17 mouse cellular contexts compared by ENCODE assay signal in genomic region chr15:89455642-89456041, GRCm38 (mm10). TPM values are rescaled to one million over a fixed set of nuclear protein-coding genes. Genes with fewer than 3 reads are reported as not detected.
DNase-seq lines count a peak whose midpoint lies in the region; ATAC-seq and TF ChIP-seq lines count a peak whose summit lies in the region.
"Had no signal": no experiment of that assay in that cellular context is flagged by ENCODE, and none has a peak within 500 bp of the region (broad histone marks: within the 10 kb centered on the region; RNA-seq: fewer than 3 reads in every experiment).

No protein-coding gene starts in this region.

- H3K4me3 ChIP-seq in left cerebral cortex, adult 2 months: peak overlapping the region; percentile 81
- peak overlapping the region; percentile 93 for H3K4me3 ChIP-seq in forebrain, embryonic 15.5 days
- peak overlapping the region; percentile 66 for H3K4me3 ChIP-seq in hindbrain, postnatal 0 days (ENCODE audit: low read length)
- peak overlapping the region; percentile 71 for H3K4me3 ChIP-seq in neural tube, embryonic 14.5 days (ENCODE audit: low read depth, low read length)
- H3K4me3 ChIP-seq: embryonic facial prominence, embryonic 12.5 days; heart, adult 2 months; limb, embryonic 15.5 days; stomach, embryonic 15.5 days had no signal

- no peak for TF ChIP-seq CTCF in left cerebral cortex, adult 2 months (IDR thresholded peaks at IDR 0.05)
- no peak for TF ChIP-seq CTCF in hindbrain, postnatal 0 days (IDR thresholded peaks at IDR 0.05; ENCODE audit: low read depth)

- 76% methylated on average over 6 of the region's 6 CpGs for WGBS in forebrain, embryonic 15.5 days
- WGBS in hindbrain, postnatal 0 days: 69% methylated on average over 6 of the region's 6 CpGs
- 82% methylated on average over 6 of the region's 6 CpGs for WGBS in neural tube, embryonic 14.5 days

- H3K27me3 ChIP-seq in forebrain, embryonic 15.5 days: no peaks in the 10 kb centered on the region; the same call in 1 of the 2 replicates
- no peaks in the 10 kb centered on the region for H3K27me3 ChIP-seq in hindbrain, postnatal 0 days (ENCODE audit: insufficient read depth, low read length)
- peaks cover 4% of the 10 kb centered on the region; the same call in 1 of the 2 replicates for H3K27me3 ChIP-seq in neural tube, embryonic 14.5 days (ENCODE audit: control insufficient read depth, insufficient read depth, low read length)

- H3K9me3 ChIP-seq in forebrain, embryonic 15.5 days: no peaks in the 10 kb centered on the region
- no peaks in the 10 kb centered on the region for H3K9me3 ChIP-seq in hindbrain, postnatal 0 days (ENCODE audit: low read length)
- H3K9me3 ChIP-seq in neural tube, embryonic 14.5 days (ENCODE audit: control insufficient read depth, low read length): no peaks in the 10 kb centered on the region
- H3K9me3 ChIP-seq: embryonic facial prominence, embryonic 12.5 days; limb, embryonic 15.5 days; stomach, embryonic 15.5 days had no signal

- peak overlapping the region; percentile 88 for H3K4me2 ChIP-seq in forebrain, embryonic 15.5 days (replicated peaks)
- H3K4me2 ChIP-seq in hindbrain, postnatal 0 days (ENCODE audit: low read depth, low read length): peak overlapping the region; percentile 75
- peak overlapping the region; percentile 77 for H3K4me2 ChIP-seq in neural tube, embryonic 14.5 days (ENCODE audit: low read depth, low read length)
- H3K4me2 ChIP-seq: limb, embryonic 15.5 days; lung, embryonic 14.5 days; stomach, embryonic 15.5 days had no signal

- DNase-seq in left cerebral cortex, adult 2 months (ENCODE audit: extremely low spot score in 1 of 2, low spot score in 2 of 2): no peak
- no peak for DNase-seq in left cerebral cortex, adult 9 months (ENCODE audit: low spot score in 2 of 2)
- no peak for DNase-seq in hindbrain, postnatal 0 days (ENCODE audit: low spot score)
- DNase-seq in thymus, adult 18-20 months: no peak
- no peak for DNase-seq in gastrocnemius, postnatal 14 days
- DNase-seq: heart, adult 2 months; heart, postnatal 14 days; kidney, postnatal 36 days; lung, embryonic 14.5 days had no signal

- peak overlapping the region; percentile 83 for H3K9ac ChIP-seq in forebrain, embryonic 15.5 days (replicated peaks)
- peak overlapping the region; percentile 80; the same call in 1 of the 2 replicates for H3K9ac ChIP-seq in hindbrain, postnatal 0 days (replicated peaks; ENCODE audit: low read length)
- H3K9ac ChIP-seq in neural tube, embryonic 14.5 days (replicated peaks; ENCODE audit: low read depth, low read length): peak overlapping the region; percentile 86; the same call in 1 of the 2 replicates
- H3K9ac ChIP-seq: embryonic facial prominence, embryonic 12.5 days; limb, embryonic 15.5 days; lung, embryonic 14.5 days; stomach, embryonic 15.5 days had no signal

- peaks cover 41% of the 10 kb centered on the region for H3K36me3 ChIP-seq in forebrain, embryonic 15.5 days
- peaks cover 36% of the 10 kb centered on the region for H3K36me3 ChIP-seq in hindbrain, postnatal 0 days (ENCODE audit: insufficient read depth, low read length)
- peaks cover 37% of the 10 kb centered on the region for H3K36me3 ChIP-seq in neural tube, embryonic 14.5 days (ENCODE audit: control insufficient read depth, insufficient read depth, low read length)
- H3K36me3 ChIP-seq: embryonic facial prominence, embryonic 12.5 days; limb, embryonic 15.5 days; stomach, embryonic 15.5 days had no signal

- intact Hi-C loops in left cerebral cortex, adult 2 months (cut with DNase I): no loop called here
- intact Hi-C loops in gastrocnemius, postnatal 14 days (cut with DNase I; ENCODE audit: low total_unique reads): no loop called here

- ATAC-seq in forebrain, embryonic 15.5 days (replicated peaks): no peak
- ATAC-seq in hindbrain, postnatal 0 days: no peak
- ATAC-seq in neural tube, embryonic 14.5 days (ENCODE audit: low read depth): no peak
- ATAC-seq in granulocyte monocyte progenitor cell, adult 5-6 weeks (replicated peaks; ENCODE audit: poor library complexity, severe bottlenecking): no peak
- ATAC-seq: intestine, postnatal 0 days had no signal

- peaks cover 24% of the 10 kb centered on the region for H3K4me1 ChIP-seq in forebrain, embryonic 15.5 days
- peaks cover 9% of the 10 kb centered on the region for H3K4me1 ChIP-seq in hindbrain, postnatal 0 days (ENCODE audit: insufficient read depth, low read length)
- peaks cover 16% of the 10 kb centered on the region for H3K4me1 ChIP-seq in neural tube, embryonic 14.5 days (ENCODE audit: control insufficient read depth, insufficient read depth, low read length)

- H3K27ac ChIP-seq in left cerebral cortex, adult 2 months: no peak overlapping the region
- H3K27ac ChIP-seq in forebrain, embryonic 15.5 days (replicated peaks): no peak overlapping the region
- H3K27ac ChIP-seq in hindbrain, postnatal 0 days: no peak overlapping the region
- no peak overlapping the region for H3K27ac ChIP-seq in neural tube, embryonic 14.5 days (ENCODE audit: low read depth, low read length)
- H3K27ac ChIP-seq: embryonic facial prominence, embryonic 12.5 days; heart, adult 2 months; limb, embryonic 15.5 days; stomach, embryonic 15.5 days had no signal

RNA-seq across cellular contexts. Expression of gene Mapk8ip2, which starts 1.9 kb away (rescaled TPM):
- 100 to 1,000 TPM; 227 to 234 TPM for total RNA-seq in left cerebral cortex, adult 2 months (2021)
- polyA plus RNA-seq in forebrain, embryonic 15.5 days (2015; fragmentation: Nextera tagmentation; extraction: Ambion mirVana): 65.0 and 68.2 TPM in 2 replicates
- 101 and 108 TPM in 2 replicates for total RNA-seq in hindbrain, postnatal 0 days (2014; rRNA removed)
- polyA plus RNA-seq in hindbrain, postnatal 0 days (2015; fragmentation: Nextera tagmentation; extraction: Ambion mirVana): 64.7 and 67.8 TPM in 2 replicates
- polyA plus RNA-seq in neural tube, embryonic 14.5 days (2014; fragmentation: Nextera tagmentation; extraction: Ambion mirVana): 64.5 and 73.1 TPM in 2 replicates
- under 1 TPM; 0.16 to 0.25 TPM for total RNA-seq in gastrocnemius, postnatal 14 days (2021)
- total RNA-seq in granulocyte monocyte progenitor cell, adult 5-6 weeks (2014; fragmentation: Nextera tagmentation): not detected in 2 replicates
- total RNA-seq in granulocyte monocyte progenitor cell, adult 5-6 weeks (2017): not detected in 2 replicates
- total RNA-seq: megakaryocyte, adult 5-6 weeks had no signal

RNA-seq across cellular contexts. Expression of gene Arsa, which starts 21.6 kb away (rescaled TPM):
- 10 to 100 TPM; 32.0 to 33.0 TPM for total RNA-seq in left cerebral cortex, adult 2 months (2021)
- 23.6 and 23.8 TPM in 2 replicates for polyA plus RNA-seq in forebrain, embryonic 15.5 days (2015; fragmentation: Nextera tagmentation; extraction: Ambion mirVana)
- 34.6 and 35.8 TPM in 2 replicates for total RNA-seq in hindbrain, postnatal 0 days (2014; rRNA removed)
- 28.5 and 28.9 TPM in 2 replicates for polyA plus RNA-seq in hindbrain, postnatal 0 days (2015; fragmentation: Nextera tagmentation; extraction: Ambion mirVana)
- 17.3 and 18.9 TPM in 2 replicates for polyA plus RNA-seq in neural tube, embryonic 14.5 days (2014; fragmentation: Nextera tagmentation; extraction: Ambion mirVana)
- total RNA-seq in gastrocnemius, postnatal 14 days (2021): 1 to 10 TPM; 7.2 to 7.4 TPM
- total RNA-seq in granulocyte monocyte progenitor cell, adult 5-6 weeks (2014; fragmentation: Nextera tagmentation): 12.7 and 21.4 TPM in 2 replicates
- total RNA-seq in granulocyte monocyte progenitor cell, adult 5-6 weeks (2017): 8.5 and 30.3 TPM in 2 replicates

RNA-seq across cellular contexts. Expression of gene Chkb, which starts 25.9 kb away (rescaled TPM):
- total RNA-seq in left cerebral cortex, adult 2 months (2021): 10 to 100 TPM; 42.5 to 45.2 TPM
- 70.5 and 75.8 TPM in 2 replicates for polyA plus RNA-seq in forebrain, embryonic 15.5 days (2015; fragmentation: Nextera tagmentation; extraction: Ambion mirVana)
- total RNA-seq in hindbrain, postnatal 0 days (2014; rRNA removed): 57.6 and 65.4 TPM in 2 replicates
- 105 and 109 TPM in 2 replicates for polyA plus RNA-seq in hindbrain, postnatal 0 days (2015; fragmentation: Nextera tagmentation; extraction: Ambion mirVana)
- 76.5 and 80.9 TPM in 2 replicates for polyA plus RNA-seq in neural tube, embryonic 14.5 days (2014; fragmentation: Nextera tagmentation; extraction: Ambion mirVana)
- 10 to 100 TPM; 19.6 to 28.5 TPM for total RNA-seq in gastrocnemius, postnatal 14 days (2021)
- total RNA-seq in granulocyte monocyte progenitor cell, adult 5-6 weeks (2014; fragmentation: Nextera tagmentation): 77.0 and 85.0 TPM in 2 replicates
- total RNA-seq in granulocyte monocyte progenitor cell, adult 5-6 weeks (2017): 25.3 and 27.7 TPM in 2 replicates

RNA-seq across cellular contexts. Expression of gene Gm44502, which starts 26.1 kb away (rescaled TPM):
- total RNA-seq in left cerebral cortex, adult 2 months (2021): not detected
- polyA plus RNA-seq in forebrain, embryonic 15.5 days (2015; fragmentation: Nextera tagmentation; extraction: Ambion mirVana): 0.29 TPM in 1 of 2 replicates, not detected in the other
- 1.6 and 1.8 TPM in 2 replicates for total RNA-seq in hindbrain, postnatal 0 days (2014; rRNA removed)
- not detected in 2 replicates for polyA plus RNA-seq in hindbrain, postnatal 0 days (2015; fragmentation: Nextera tagmentation; extraction: Ambion mirVana)
- polyA plus RNA-seq in neural tube, embryonic 14.5 days (2014; fragmentation: Nextera tagmentation; extraction: Ambion mirVana): 0.20 TPM in 1 of 2 replicates, not detected in the other
- total RNA-seq in gastrocnemius, postnatal 14 days (2021): under 1 TPM in 1 of 2 experiments, not detected in 1; 0.71 TPM
- not detected in 2 replicates for total RNA-seq in granulocyte monocyte progenitor cell, adult 5-6 weeks (2014; fragmentation: Nextera tagmentation)
- total RNA-seq in granulocyte monocyte progenitor cell, adult 5-6 weeks (2017): 0.82 TPM in 1 of 2 replicates, not detected in the other
- polyA plus RNA-seq: embryonic facial prominence, embryonic 12.5 days; intestine, postnatal 0 days; limb, embryonic 15.5 days; lung, embryonic 14.5 days; stomach, embryonic 15.5 days had no signal

RNA-seq across cellular contexts. Expression of gene C730034F03Rik, which starts 26.3 kb away (rescaled TPM):
- 1 to 10 TPM; 2.2 to 2.7 TPM for total RNA-seq in left cerebral cortex, adult 2 months (2021)
- polyA plus RNA-seq in forebrain, embryonic 15.5 days (2015; fragmentation: Nextera tagmentation; extraction: Ambion mirVana): 5.5 and 6.4 TPM in 2 replicates
- 0.65 and 1.3 TPM in 2 replicates for total RNA-seq in hindbrain, postnatal 0 days (2014; rRNA removed)
- 2.8 and 3.3 TPM in 2 replicates for polyA plus RNA-seq in hindbrain, postnatal 0 days (2015; fragmentation: Nextera tagmentation; extraction: Ambion mirVana)
- 5.8 and 6.4 TPM in 2 replicates for polyA plus RNA-seq in neural tube, embryonic 14.5 days (2014; fragmentation: Nextera tagmentation; extraction: Ambion mirVana)
- total RNA-seq in gastrocnemius, postnatal 14 days (2021): under 1 TPM; 0.16 to 0.89 TPM
- not detected in 2 replicates for total RNA-seq in granulocyte monocyte progenitor cell, adult 5-6 weeks (2014; fragmentation: Nextera tagmentation)
- 2.7 and 3.6 TPM in 2 replicates for total RNA-seq in granulocyte monocyte progenitor cell, adult 5-6 weeks (2017)

Comparison
In these comparisons a context has a peak if more than half of its experiments do, and no peak if none do; other contexts are left out.
1. RNA of gene Mapk8ip2, which starts 1.9 kb away (total RNA-seq): 227 to 234 TPM in left cerebral cortex, adult 2 months and 101 to 108 TPM in hindbrain, postnatal 0 days; 0.16 to 0.25 TPM in gastrocnemius, postnatal 14 days and not detected in granulocyte monocyte progenitor cell, adult 5-6 weeks; every median in the first group is over 10 times any median in the second.
2. Peak in every context shown above with its lines, with median percentiles within 50 percentile points of each other: H3K4me3 ChIP-seq, H3K4me2 ChIP-seq and H3K9ac ChIP-seq.